12 mouse cellular contexts compared by ENCODE assay signal in genomic region chr16:18236676-18237501, GRCm38 (mm10). TPM values are rescaled to one million over a fixed set of nuclear protein-coding genes. Genes with fewer than 3 reads are reported as not detected.
DNase-seq lines count a peak whose midpoint lies in the region; ATAC-seq and TF ChIP-seq lines count a peak whose summit lies in the region.
"Had no signal": no experiment of that assay in that cellular context is flagged by ENCODE, and none has a peak within 500 bp of the region (broad histone marks: within the 10 kb centered on the region; RNA-seq: fewer than 3 reads in every experiment).

No protein-coding gene starts in this region.

- TF ChIP-seq POLR2A in MEL (IDR thresholded peaks at IDR 0.05; ENCODE audit: control insufficient read depth in 1 of 2, insufficient read depth in 1 of 2, low read depth in 1 of 2, low read length in 2 of 2, poor library complexity in 1 of 2), result peak in 1 of 2 experiments; percentile 61; a peak in 2 of 4 replicates

- no peak overlapping the region for H3K9ac ChIP-seq in forebrain, postnatal 0 days
- H3K9ac ChIP-seq in forebrain, embryonic 11.5 days (ENCODE audit: low read length), result no peak overlapping the region; the same call in none of the 2 replicates
- H3K9ac ChIP-seq in MEL (ENCODE audit: control insufficient read depth, low read depth, low read length, poor library complexity, severe bottlenecking), result no peak overlapping the region
- no peak overlapping the region for H3K9ac ChIP-seq in liver, embryonic 15.5 days

- intact Hi-C loops in gastrocnemius, postnatal 14 days (cut with DNase I; ENCODE audit: low total_unique reads), result no loop called here

- peaks cover 38% of the 10 kb centered on the region for H3K36me3 ChIP-seq in forebrain, postnatal 0 days (ENCODE audit: insufficient read depth)
- H3K36me3 ChIP-seq in forebrain, embryonic 11.5 days (ENCODE audit: control insufficient read depth, insufficient read depth, low read length), result peaks cover 17% of the 10 kb centered on the region
- H3K36me3 ChIP-seq in MEL (ENCODE audit: control insufficient read depth in 1 of 2, insufficient read depth in 2 of 2, low read length in 2 of 2), result peaks cover 8 to 14% of the 10 kb centered on the region in 2 experiments
- peaks cover 41% of the 10 kb centered on the region for H3K36me3 ChIP-seq in liver, embryonic 15.5 days (replicated peaks)

- no peak for TF ChIP-seq RAD21 in MEL (IDR thresholded peaks at IDR 0.05; ENCODE audit: low read depth, low read length)

- H3K4me1 ChIP-seq in forebrain, postnatal 0 days (ENCODE audit: insufficient read depth), result peaks cover 10% of the 10 kb centered on the region
- peaks cover 7% of the 10 kb centered on the region for H3K4me1 ChIP-seq in forebrain, embryonic 11.5 days (replicated peaks; ENCODE audit: control insufficient read depth, insufficient read depth, low read length)
- H3K4me1 ChIP-seq in MEL (ENCODE audit: control insufficient read depth in 1 of 2, insufficient read depth in 2 of 2, low read length in 2 of 2), result peaks cover 0 to 15% of the 10 kb centered on the region in 2 experiments; a peak in 3 of 4 replicates
- H3K4me1 ChIP-seq in liver, embryonic 15.5 days (replicated peaks), result peaks cover 33% of the 10 kb centered on the region

- H3K27me3 ChIP-seq in forebrain, postnatal 0 days (ENCODE audit: insufficient read depth, low read length), result no peaks in the 10 kb centered on the region
- H3K27me3 ChIP-seq in forebrain, embryonic 11.5 days (ENCODE audit: control insufficient read depth, insufficient read depth, low read length), result no peaks in the 10 kb centered on the region
- no peaks in the 10 kb centered on the region for H3K27me3 ChIP-seq in MEL (ENCODE audit: control insufficient read depth in 1 of 2, insufficient read depth in 2 of 2, low read length in 2 of 2)
- peaks cover 39% of the 10 kb centered on the region for H3K27me3 ChIP-seq in liver, embryonic 15.5 days

- 73% methylated on average over 7 of the region's 7 CpGs for WGBS in forebrain, postnatal 0 days
- WGBS in forebrain, embryonic 11.5 days, result 81% methylated on average over 7 of the region's 7 CpGs
- WGBS in liver, embryonic 15.5 days (ENCODE audit: insufficient replicate concordance), result 66% methylated on average over 7 of the region's 7 CpGs

- H3K4me2 ChIP-seq in forebrain, postnatal 0 days (ENCODE audit: low read depth), result peak overlapping the region; percentile 85; the same call in 1 of the 2 replicates
- no peak overlapping the region for H3K4me2 ChIP-seq in forebrain, embryonic 11.5 days (ENCODE audit: low read depth, low read length, severe bottlenecking)
- 0 out of 2 replicates have a peak overlapping the region, but pooled peaks have one; percentile 0 for H3K4me2 ChIP-seq in liver, embryonic 15.5 days

- no peak for TF ChIP-seq CTCF in forebrain, postnatal 0 days (IDR thresholded peaks at IDR 0.05; ENCODE audit: low read depth)
- no peak for TF ChIP-seq CTCF in layer of hippocampus, adult 2 months (conservative IDR thresholded peaks at IDR 0.05)
- TF ChIP-seq CTCF in MEL (IDR thresholded peaks at IDR 0.05 in 2 of 3, conservative IDR thresholded peaks at IDR 0.05 in 1 of 3; ENCODE audit: control insufficient read depth in 1 of 3, insufficient read depth in 1 of 3, low read depth in 2 of 3, low read length in 3 of 3, poor library complexity in 1 of 3, severe bottlenecking in 1 of 3), result no peak

- ATAC-seq in forebrain, postnatal 0 days, result no peak
- ATAC-seq in forebrain, embryonic 11.5 days (replicated peaks; ENCODE audit: low FRiP score), result no peak
- no peak for ATAC-seq in liver, embryonic 15.5 days (ENCODE audit: insufficient read depth)

- H3K27ac ChIP-seq in forebrain, postnatal 0 days (ENCODE audit: low read depth, low read length), result no peak overlapping the region
- H3K27ac ChIP-seq in forebrain, embryonic 11.5 days (ENCODE audit: low read depth, low read length), result no peak overlapping the region
- peak overlapping the region; percentile 98 for H3K27ac ChIP-seq in layer of hippocampus, adult 2 months
- H3K27ac ChIP-seq in MEL (ENCODE audit: control insufficient read depth, low read depth, low read length), result no peak overlapping the region
- no peak overlapping the region for H3K27ac ChIP-seq in liver, embryonic 15.5 days (replicated peaks)

- no peak for DNase-seq in forebrain, postnatal 0 days
- no peak for DNase-seq in forebrain, embryonic 11.5 days (ENCODE audit: low spot score)
- no peak for DNase-seq in layer of hippocampus, adult 2 months (ENCODE audit: low spot score in 2 of 2)
- DNase-seq in layer of hippocampus, adult 9-11 months, result no peak
- peak; percentile 68 for DNase-seq in MEL (ENCODE audit: low read depth, low spot score)
- DNase-seq in gastrocnemius, postnatal 14 days, result no peak
- DNase-seq in kidney, postnatal 25 days, result no peak
- DNase-seq: cerebellum, adult 2 months; lung, adult 2 months had no signal

- H3K9me3 ChIP-seq in forebrain, postnatal 0 days (ENCODE audit: low read length), result no peaks in the 10 kb centered on the region
- no peaks in the 10 kb centered on the region for H3K9me3 ChIP-seq in forebrain, embryonic 11.5 days (ENCODE audit: control insufficient read depth, low read length)
- H3K9me3 ChIP-seq in MEL (replicated peaks; ENCODE audit: insufficient read depth, low read length), result no peaks in the 10 kb centered on the region
- H3K9me3 ChIP-seq in liver, embryonic 15.5 days (replicated peaks), result no peaks in the 10 kb centered on the region

- no peak overlapping the region for H3K4me3 ChIP-seq in forebrain, postnatal 0 days (ENCODE audit: low read depth, low read length)
- H3K4me3 ChIP-seq in forebrain, embryonic 11.5 days (ENCODE audit: low read depth, low read length), result no peak overlapping the region
- H3K4me3 ChIP-seq in layer of hippocampus, adult 2 months, result no peak overlapping the region
- H3K4me3 ChIP-seq in MEL (ENCODE audit: control insufficient read depth in 1 of 2, insufficient read depth in 1 of 2, low read depth in 2 of 2, low read length in 2 of 2), result no peak overlapping the region
- H3K4me3 ChIP-seq in liver, embryonic 15.5 days (replicated peaks), result no peak overlapping the region

- 0 out of 4 replicates have a peak, but pooled peaks of 1 of the 2 experiments have one; percentile 6 for TF ChIP-seq EP300 in MEL (IDR thresholded peaks at IDR 0.05; ENCODE audit: low read depth in 1 of 2, low read length in 2 of 2)

- H3K79me2 ChIP-seq in MEL (ENCODE audit: control insufficient read depth, insufficient read depth, low read length, poor library complexity), result peaks cover 12% of the 10 kb centered on the region

RNA-seq across cellular contexts. Expression of gene Zdhhc8, which starts 2.0 kb away (rescaled TPM):
- 27.5 and 35.5 TPM in 2 replicates for total RNA-seq in forebrain, postnatal 0 days (2014; rRNA removed)
- 16.4 and 17.9 TPM in 2 replicates for polyA plus RNA-seq in forebrain, postnatal 0 days (2015; fragmentation: Nextera tagmentation; extraction: Ambion mirVana)
- polyA plus RNA-seq in forebrain, embryonic 11.5 days (2014; fragmentation: Nextera tagmentation; extraction: Ambion mirVana), result 15.8 and 18.6 TPM in 2 replicates
- 10 to 100 TPM; 72.0 to 84.1 TPM for total RNA-seq in layer of hippocampus, adult 2 months (2021)
- 9.1 and 9.6 TPM in 2 replicates for total RNA-seq in MEL (2012; rRNA removed)
- polyA plus RNA-seq in MEL (2012; ENCODE audit: insufficient read depth in 1 of 2, insufficient read length in 2 of 2, low read depth in 1 of 2, low replicate concordance in 2 of 2, missing spikeins in 1 of 2), result 10 to 100 TPM in 1 of 2 experiments, not detected in 1; 33.2 TPM
- polyA plus RNA-seq in liver, embryonic 15.5 days (2015; fragmentation: Nextera tagmentation; extraction: Ambion mirVana), result 1.6 and 2.2 TPM in 2 replicates
- 10 to 100 TPM; 20.3 to 21.7 TPM for total RNA-seq in gastrocnemius, postnatal 14 days (2021)

RNA-seq across cellular contexts. Expression of gene Trmt2a, which starts 11.6 kb away (rescaled TPM):
- 74.9 and 82.4 TPM in 2 replicates for total RNA-seq in forebrain, postnatal 0 days (2014; rRNA removed)
- 66.7 and 67.2 TPM in 2 replicates for polyA plus RNA-seq in forebrain, postnatal 0 days (2015; fragmentation: Nextera tagmentation; extraction: Ambion mirVana)
- 110 TPM in 2 replicates for polyA plus RNA-seq in forebrain, embryonic 11.5 days (2014; fragmentation: Nextera tagmentation; extraction: Ambion mirVana)
- 10 to 100 TPM; 51.1 to 54.9 TPM for total RNA-seq in layer of hippocampus, adult 2 months (2021)
- 132 and 178 TPM in 2 replicates for total RNA-seq in MEL (2012; rRNA removed)
- polyA plus RNA-seq in MEL (2012; ENCODE audit: insufficient read depth in 1 of 2, insufficient read length in 2 of 2, low read depth in 1 of 2, low replicate concordance in 2 of 2, missing spikeins in 1 of 2), result 100 to 1,000 TPM in 1 of 2 experiments, not detected in 1; 185 TPM
- 51.7 and 56.5 TPM in 2 replicates for polyA plus RNA-seq in liver, embryonic 15.5 days (2015; fragmentation: Nextera tagmentation; extraction: Ambion mirVana)
- total RNA-seq in gastrocnemius, postnatal 14 days (2021), result 10 to 100 TPM; 12.1 to 12.7 TPM

RNA-seq across cellular contexts. Expression of gene Ranbp1, which starts 11.6 kb away (rescaled TPM):
- total RNA-seq in forebrain, postnatal 0 days (2014; rRNA removed), result 171 and 209 TPM in 2 replicates
- polyA plus RNA-seq in forebrain, postnatal 0 days (2015; fragmentation: Nextera tagmentation; extraction: Ambion mirVana), result 428 and 477 TPM in 2 replicates
- 1,172 and 1,252 TPM in 2 replicates for polyA plus RNA-seq in forebrain, embryonic 11.5 days (2014; fragmentation: Nextera tagmentation; extraction: Ambion mirVana)
- 10 to 100 TPM; 93.6 to 98.0 TPM for total RNA-seq in layer of hippocampus, adult 2 months (2021)
- total RNA-seq in MEL (2012; rRNA removed), result 420 and 440 TPM in 2 replicates
- 100 to 1,000 TPM; 162 to 681 TPM for polyA plus RNA-seq in MEL (2012; ENCODE audit: insufficient read depth in 1 of 2, insufficient read length in 2 of 2, low read depth in 1 of 2, low replicate concordance in 2 of 2, missing spikeins in 1 of 2)
- polyA plus RNA-seq in liver, embryonic 15.5 days (2015; fragmentation: Nextera tagmentation; extraction: Ambion mirVana), result 210 and 237 TPM in 2 replicates
- 10 to 100 TPM; 28.7 to 42.6 TPM for total RNA-seq in gastrocnemius, postnatal 14 days (2021)

RNA-seq across cellular contexts. Expression of gene Ccdc188, which starts 19.2 kb away (rescaled TPM):
- not detected in 2 replicates for total RNA-seq in forebrain, postnatal 0 days (2014; rRNA removed)
- polyA plus RNA-seq in forebrain, postnatal 0 days (2015; fragmentation: Nextera tagmentation; extraction: Ambion mirVana), result 0.11 TPM in 1 of 2 replicates, not detected in the other
- not detected in 2 replicates for polyA plus RNA-seq in forebrain, embryonic 11.5 days (2014; fragmentation: Nextera tagmentation; extraction: Ambion mirVana)
- total RNA-seq in layer of hippocampus, adult 2 months (2021), result not detected
- total RNA-seq in MEL (2012; rRNA removed), result not detected in 2 replicates
- not detected for polyA plus RNA-seq in MEL (2012; ENCODE audit: insufficient read depth in 1 of 2, insufficient read length in 2 of 2, low read depth in 1 of 2, low replicate concordance in 2 of 2, missing spikeins in 1 of 2)
- not detected in 2 replicates for polyA plus RNA-seq in liver, embryonic 15.5 days (2015; fragmentation: Nextera tagmentation; extraction: Ambion mirVana)
- total RNA-seq in gastrocnemius, postnatal 14 days (2021), result not detected
- polyA plus RNA-seq: cerebellum, adult 2 months; heart, postnatal 0 days; large intestine, adult 2 months; lung, adult 2 months had no signal

RNA-seq across cellular contexts. Expression of gene Gm49776, which starts 21.2 kb away (rescaled TPM):
- total RNA-seq in forebrain, postnatal 0 days (2014; rRNA removed), result not detected in 2 replicates
- polyA plus RNA-seq in forebrain, postnatal 0 days (2015; fragmentation: Nextera tagmentation; extraction: Ambion mirVana), result 1.3 and 3.1 TPM in 2 replicates
- 6.2 TPM in 1 of 2 replicates, not detected in the other for polyA plus RNA-seq in forebrain, embryonic 11.5 days (2014; fragmentation: Nextera tagmentation; extraction: Ambion mirVana)
- total RNA-seq in layer of hippocampus, adult 2 months (2021), result not detected
- total RNA-seq in MEL (2012; rRNA removed), result 0.77 and 0.85 TPM in 2 replicates
- polyA plus RNA-seq in MEL (2012; ENCODE audit: insufficient read depth in 1 of 2, insufficient read length in 2 of 2, low read depth in 1 of 2, low replicate concordance in 2 of 2, missing spikeins in 1 of 2), result 10 to 100 TPM in 1 of 2 experiments, not detected in 1; 32.7 TPM
- not detected in 2 replicates for polyA plus RNA-seq in liver, embryonic 15.5 days (2015; fragmentation: Nextera tagmentation; extraction: Ambion mirVana)
- total RNA-seq in gastrocnemius, postnatal 14 days (2021), result not detected
- polyA plus RNA-seq: large intestine, adult 2 months had no signal
